7 mouse cellular contexts compared by ENCODE assay signal in the genomic region with DNA sequence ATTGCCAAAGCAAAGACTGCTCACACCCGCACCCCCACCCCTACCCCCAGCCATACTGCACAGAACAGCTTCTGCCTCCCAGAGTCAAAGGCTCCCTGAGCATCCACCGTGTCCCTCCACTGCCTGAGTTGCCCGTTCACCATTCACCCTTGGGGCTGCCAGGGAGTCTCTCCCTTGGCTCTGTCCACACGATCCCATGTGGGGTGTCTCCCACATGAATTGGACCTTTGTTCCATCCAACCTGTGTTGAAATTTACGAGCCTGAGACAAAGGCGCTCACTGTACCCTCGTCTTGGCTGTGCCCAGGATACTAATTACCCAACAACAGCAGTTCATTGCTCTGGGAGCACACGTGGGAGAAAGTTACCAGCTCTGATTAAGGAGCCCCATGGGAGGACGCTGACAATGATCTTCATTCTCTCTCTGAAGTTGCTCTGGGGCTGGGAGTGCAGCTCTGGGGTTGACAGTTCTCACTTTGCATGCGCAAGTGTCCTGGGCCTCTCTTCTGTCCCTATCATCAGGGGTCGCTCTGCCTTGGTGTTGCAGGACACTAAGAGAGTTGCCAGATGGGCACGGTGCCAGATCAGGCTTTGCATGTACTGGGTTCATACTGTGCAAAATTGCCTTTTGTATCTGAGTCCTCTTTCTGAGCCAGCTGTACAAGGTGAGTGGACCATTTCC.
A peak's percentile ranks its signal among the peaks of the same experiment; 100 is the strongest.
DNase-seq lines count a peak whose midpoint lies in the region; ATAC-seq and TF ChIP-seq lines count a peak whose summit lies in the region.

No protein-coding gene starts in this region.

- WGBS in lung, postnatal 0 days, result 61% methylated on average over 12 of the region's 12 CpGs
- 50% methylated on average over 12 of the region's 12 CpGs for WGBS in embryonic facial prominence, embryonic 10.5 days
- 30% methylated on average over 12 of the region's 12 CpGs for WGBS in hindbrain, embryonic 14.5 days
- 59% methylated on average over 12 of the region's 12 CpGs for WGBS in limb, embryonic 12.5 days

- no peaks in the 10 kb centered on the region for H3K4me1 ChIP-seq in lung, postnatal 0 days (ENCODE audit: insufficient read depth, low read depth, low read length)
- H3K4me1 ChIP-seq in embryonic facial prominence, embryonic 10.5 days, result peaks cover 21% of the 10 kb centered on the region
- peaks cover 10% of the 10 kb centered on the region for H3K4me1 ChIP-seq in hindbrain, embryonic 14.5 days (replicated peaks; ENCODE audit: control insufficient read depth, insufficient read depth, low read length)
- H3K4me1 ChIP-seq in limb, embryonic 12.5 days (replicated peaks), result peaks cover 15% of the 10 kb centered on the region

- no peak overlapping the region for H3K9ac ChIP-seq in lung, postnatal 0 days (replicated peaks; ENCODE audit: low read depth)
- no peak overlapping the region for H3K9ac ChIP-seq in hindbrain, embryonic 14.5 days
- no peak overlapping the region for H3K9ac ChIP-seq in limb, embryonic 12.5 days (replicated peaks)

- no peak for TF ChIP-seq CTCF in lung, postnatal 0 days (IDR thresholded peaks at IDR 0.05)

- H3K36me3 ChIP-seq in lung, postnatal 0 days (ENCODE audit: insufficient read depth, low read length), result no peaks in the 10 kb centered on the region
- H3K36me3 ChIP-seq in embryonic facial prominence, embryonic 10.5 days (replicated peaks), result no peaks in the 10 kb centered on the region; the same call in 1 of the 2 replicates
- no peaks in the 10 kb centered on the region for H3K36me3 ChIP-seq in hindbrain, embryonic 14.5 days (replicated peaks; ENCODE audit: control insufficient read depth, insufficient read depth)
- H3K36me3 ChIP-seq in limb, embryonic 12.5 days, result no peaks in the 10 kb centered on the region

- no peak for ATAC-seq in lung, postnatal 0 days
- peak; percentile 91 for ATAC-seq in hindbrain, embryonic 14.5 days (ENCODE audit: low FRiP score)
- peak; percentile 76 for ATAC-seq in limb, embryonic 12.5 days (ENCODE audit: insufficient number of reproducible peaks, insufficient read depth, low FRiP score, low TSS enrichment, low read depth)
- no peak for ATAC-seq in erythroblast, adult 5-6 weeks (replicated peaks; ENCODE audit: low FRiP score, poor library complexity, severe bottlenecking)

- H3K4me3 ChIP-seq in lung, postnatal 0 days (ENCODE audit: low read depth, low read length), result no peak overlapping the region
- H3K4me3 ChIP-seq in embryonic facial prominence, embryonic 10.5 days, result no peak overlapping the region
- no peak overlapping the region for H3K4me3 ChIP-seq in hindbrain, embryonic 14.5 days (replicated peaks; ENCODE audit: low read length)
- H3K4me3 ChIP-seq in limb, embryonic 12.5 days (replicated peaks), result no peak overlapping the region

- H3K27me3 ChIP-seq in lung, postnatal 0 days (replicated peaks; ENCODE audit: insufficient read depth, low read length), result no peaks in the 10 kb centered on the region
- no peaks in the 10 kb centered on the region for H3K27me3 ChIP-seq in embryonic facial prominence, embryonic 10.5 days (replicated peaks; ENCODE audit: low read depth, poor library complexity, severe bottlenecking)
- no peaks in the 10 kb centered on the region for H3K27me3 ChIP-seq in hindbrain, embryonic 14.5 days (ENCODE audit: control insufficient read depth, insufficient read depth, low read length)
- no peaks in the 10 kb centered on the region for H3K27me3 ChIP-seq in limb, embryonic 12.5 days

- H3K9me3 ChIP-seq in lung, postnatal 0 days (ENCODE audit: low read length), result no peaks in the 10 kb centered on the region
- H3K9me3 ChIP-seq in embryonic facial prominence, embryonic 10.5 days, result peaks cover 6% of the 10 kb centered on the region; the same call in 1 of the 2 replicates
- H3K9me3 ChIP-seq in hindbrain, embryonic 14.5 days (ENCODE audit: control insufficient read depth, low read length), result no peaks in the 10 kb centered on the region; the same call in 1 of the 2 replicates
- peaks cover 11% of the 10 kb centered on the region; the same call in 1 of the 2 replicates for H3K9me3 ChIP-seq in limb, embryonic 12.5 days

- H3K4me2 ChIP-seq in lung, postnatal 0 days (replicated peaks; ENCODE audit: low read depth, low read length), result no peak overlapping the region
- H3K4me2 ChIP-seq in hindbrain, embryonic 14.5 days (replicated peaks), result no peak overlapping the region
- H3K4me2 ChIP-seq in limb, embryonic 12.5 days, result no peak overlapping the region

- no peak overlapping the region for H3K27ac ChIP-seq in lung, postnatal 0 days (ENCODE audit: low read length)
- H3K27ac ChIP-seq in embryonic facial prominence, embryonic 10.5 days (replicated peaks), result 0 out of 2 replicates have a peak overlapping the region, but pooled peaks have one; percentile 31
- H3K27ac ChIP-seq in hindbrain, embryonic 14.5 days, result peak overlapping the region; percentile 75
- 0 out of 2 replicates have a peak overlapping the region, but pooled peaks have one; percentile 57 for H3K27ac ChIP-seq in limb, embryonic 12.5 days

- peak; percentile 8 for DNase-seq in lung, postnatal 10 days
- no peak for DNase-seq in lung, postnatal 0 days (ENCODE audit: low spot score)
- no peak for DNase-seq in embryonic facial prominence, embryonic 10.5 days (ENCODE audit: low spot score)
- peak; percentile 51 for DNase-seq in hindbrain, embryonic 14.5 days (ENCODE audit: low spot score)
- DNase-seq in heart, adult 9 months (ENCODE audit: low spot score in 2 of 2), result no peak

- no peak for TF ChIP-seq EP300 in lung, postnatal 0 days (IDR thresholded peaks at IDR 0.05)

Comparison
In these comparisons a context has a peak if more than half of its experiments do, and no peak if none do; other contexts are left out.
1. DNase-seq: peak in lung, postnatal 10 days (single experiment) and hindbrain, embryonic 14.5 days (single experiment); none in lung, postnatal 0 days (single experiment), embryonic facial prominence, embryonic 10.5 days (single experiment) and heart, adult 9 months (0 of 2).
2. ATAC-seq: peak in hindbrain, embryonic 14.5 days (single experiment) and limb, embryonic 12.5 days (single experiment); none in lung, postnatal 0 days (single experiment) and erythroblast, adult 5-6 weeks (single experiment).